Mouse (Mus musculus) hindbrain, embryonic 10.5 days (tissue): ENCODE measurements at regions not wholly inside any gene's neighbourhood (a gene's known extent, or its start where the extent isn't known, plus 50 kb on each side); places are given as distances from the start of the nearest gene placed in this dataset.

Experiments
- DNase-seq: peaks from one replicate; pipeline ENCODE4 v3.0.0-alpha.2; 2017; ENCODE audit warnings: low spot score
- H3K27ac ChIP-seq: fragments of 300-500 bp; sonication (generic); 2 replicates; pipeline ENCODE4 v1.5.1; 2016; ENCODE audit warnings: mild to moderate bottlenecking, moderate library complexity
- H3K27me3 ChIP-seq: fragments of 300-500 bp; sonication (generic); 2 replicates; pipeline ENCODE4 v1.6.1; 2016; ENCODE audit warnings: mild to moderate bottlenecking; ENCODE audit not compliant: poor library complexity, insufficient read depth, severe bottlenecking
- H3K36me3 ChIP-seq: fragments of 300-500 bp; sonication (generic); 2 replicates; pipeline ENCODE4 v1.6.1; 2016; ENCODE audit warnings: mild to moderate bottlenecking, moderate library complexity
- H3K4me1 ChIP-seq: fragments of 300-500 bp; sonication (generic); replicated peaks from 2 replicates; pipeline ENCODE4 v1.6.1; 2016; ENCODE audit warnings: mild to moderate bottlenecking
- H3K4me3 ChIP-seq: fragments of 300-500 bp; sonication (generic); 2 replicates; pipeline ENCODE4 v1.5.1; 2016; ENCODE audit warnings: mild to moderate bottlenecking, moderate library complexity
- H3K9me3 ChIP-seq: fragments of 300-500 bp; sonication (generic); 2 replicates; pipeline ENCODE4 v1.6.1; 2016; ENCODE audit warnings: mild to moderate bottlenecking, moderate library complexity
- WGBS: fragments of 180-500 bp; shearing (Covaris S2); methylation state at CpG from one replicate; pipeline ENCODE4 v1.1.7; 2016; 5-methylcytosine and 5-hydroxymethylcytosine counted together

DNA sequence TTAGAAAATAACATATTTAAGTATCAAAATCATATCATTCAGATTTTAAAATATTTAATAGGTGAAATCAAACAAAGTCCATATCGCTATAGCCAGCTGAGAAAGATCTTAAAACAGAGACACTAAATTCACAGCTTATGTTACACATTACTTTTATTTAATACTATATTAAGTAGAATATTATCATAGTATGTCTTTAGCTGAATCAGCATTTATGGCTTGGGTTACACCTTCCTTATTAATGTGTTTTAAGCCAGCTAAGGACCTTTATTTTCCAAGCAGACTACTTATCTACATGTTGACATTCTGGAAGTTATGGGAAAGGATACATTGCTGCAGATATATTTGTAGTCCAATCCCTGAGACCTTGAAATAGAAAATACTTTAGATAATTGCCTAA lies 684.9 kb upstream of the Adgrl4 start:
- no peaks in the 10 kb centered on the region for H3K27me3 ChIP-seq
- H3K27ac ChIP-seq: no peak overlapping the region
- H3K9me3 ChIP-seq: no peaks in the 10 kb centered on the region
- WGBS: 97% methylated on average over 1 of the region's 1 CpGs
- no peaks in the 10 kb centered on the region for H3K36me3 ChIP-seq
- no peaks in the 10 kb centered on the region for H3K4me1 ChIP-seq
- no peak overlapping the region for H3K4me3 ChIP-seq
- no peak for DNase-seq

DNA sequence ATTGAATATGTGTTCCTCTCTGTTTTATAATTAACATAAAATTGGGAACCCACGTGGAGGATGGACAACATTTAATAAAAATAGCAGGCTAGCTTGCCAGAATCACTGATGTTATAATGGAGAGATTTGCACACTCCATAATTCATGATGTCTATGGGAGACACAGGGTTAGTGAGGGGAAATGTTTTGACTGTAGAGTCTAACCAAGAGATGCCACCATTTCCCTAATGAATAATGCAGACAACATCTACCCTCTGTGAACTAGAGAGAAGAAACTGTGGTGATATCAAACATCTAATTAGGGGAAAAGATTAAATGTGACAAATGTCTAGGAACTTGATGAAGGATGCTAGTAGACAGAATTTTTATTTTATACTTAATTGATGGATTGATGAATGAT lies 677.8 kb upstream of the Adgrl4 start:
- 61% methylated on average over 1 of the region's 1 CpGs for WGBS
- Histone ChIP-seq H3K27me3 (no peaks in the 10 kb centered on the region), H3K27ac (no peak overlapping the region), H3K4me1 (no peaks in the 10 kb centered on the region), H3K9me3 (no peaks in the 10 kb centered on the region), H3K4me3 (no peak overlapping the region), H3K36me3 (no peaks in the 10 kb centered on the region)
- no peak for DNase-seq

DNA sequence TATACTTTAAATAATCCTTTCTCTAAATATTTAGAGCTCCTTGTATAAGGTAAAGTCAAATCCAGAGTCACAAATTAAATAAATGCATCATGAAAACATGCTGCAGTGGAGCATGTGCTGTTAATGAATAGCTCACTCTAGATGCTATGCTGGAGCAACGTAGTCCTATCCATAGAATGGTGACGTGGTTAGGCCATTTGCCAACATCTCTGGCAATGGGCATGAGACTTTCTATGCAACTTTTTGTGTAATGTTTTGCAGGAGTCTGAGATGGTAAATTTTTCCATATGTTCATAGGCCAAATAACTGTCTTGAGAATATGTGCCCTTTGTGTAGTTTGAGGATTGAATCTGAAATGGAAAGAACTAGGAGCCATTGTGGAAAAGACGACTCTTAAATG lies 653.1 kb upstream of the Adgrl4 start:
- H3K27me3 ChIP-seq: no peaks in the 10 kb centered on the region
- H3K9me3 ChIP-seq: no peaks in the 10 kb centered on the region
- no peaks in the 10 kb centered on the region for H3K36me3 ChIP-seq
- no peak overlapping the region for H3K27ac ChIP-seq
- H3K4me1 ChIP-seq: no peaks in the 10 kb centered on the region
- 89% methylated on average over 3 of the region's 3 CpGs for WGBS
- DNase-seq: no peak
- no peak overlapping the region for H3K4me3 ChIP-seq

DNA sequence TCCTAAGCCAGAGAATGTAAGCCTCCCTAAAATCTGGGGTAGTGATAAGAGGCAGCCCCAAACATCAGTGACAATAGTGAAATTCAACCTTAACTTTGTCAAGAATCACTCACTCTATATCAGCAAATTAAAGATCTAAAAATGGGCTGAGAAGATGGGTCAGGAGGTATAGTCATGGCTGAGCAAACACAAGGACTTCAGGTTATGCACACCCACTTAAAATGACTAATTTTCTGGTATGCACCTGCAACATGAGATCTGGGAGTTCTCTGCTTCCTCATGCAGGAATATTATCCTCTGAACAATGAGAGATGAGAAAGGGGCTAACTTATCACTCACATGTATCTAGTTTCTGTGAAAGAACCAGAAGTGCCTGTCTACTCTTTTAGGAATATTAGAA lies 619.9 kb upstream of the Adgrl4 start:
- Histone ChIP-seq H3K4me3 (no peak overlapping the region), H3K9me3 (no peaks in the 10 kb centered on the region), H3K27ac (no peak overlapping the region), H3K4me1 (no peaks in the 10 kb centered on the region), H3K36me3 (no peaks in the 10 kb centered on the region), H3K27me3 (no peaks in the 10 kb centered on the region)
- no peak for DNase-seq

DNA sequence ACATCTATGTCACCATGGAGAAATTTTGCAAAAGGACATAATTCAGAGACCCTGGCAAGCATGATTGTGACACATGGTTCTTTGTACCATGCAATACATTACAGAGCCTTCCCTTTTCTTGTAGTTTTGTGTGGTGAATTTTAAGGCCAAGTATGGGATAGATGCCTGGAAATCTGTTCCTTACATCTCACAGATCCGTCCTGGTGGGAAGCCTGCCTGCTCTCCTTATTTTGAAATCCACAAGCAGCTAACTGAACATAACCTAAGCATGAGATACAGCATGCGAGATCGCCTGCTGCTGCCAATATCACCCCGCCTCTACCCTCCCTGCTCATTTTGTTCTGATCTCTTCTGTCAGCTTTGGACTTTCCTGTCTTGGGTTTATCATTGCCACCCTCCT lies 618.3 kb upstream of the Adgrl4 start:
- no peak for DNase-seq
- Histone ChIP-seq H3K27ac (no peak overlapping the region), H3K4me1 (no peaks in the 10 kb centered on the region), H3K36me3 (no peaks in the 10 kb centered on the region), H3K4me3 (no peak overlapping the region), H3K27me3 (no peaks in the 10 kb centered on the region), H3K9me3 (no peaks in the 10 kb centered on the region)
- 88% methylated on average over 4 of the region's 4 CpGs for WGBS

DNA sequence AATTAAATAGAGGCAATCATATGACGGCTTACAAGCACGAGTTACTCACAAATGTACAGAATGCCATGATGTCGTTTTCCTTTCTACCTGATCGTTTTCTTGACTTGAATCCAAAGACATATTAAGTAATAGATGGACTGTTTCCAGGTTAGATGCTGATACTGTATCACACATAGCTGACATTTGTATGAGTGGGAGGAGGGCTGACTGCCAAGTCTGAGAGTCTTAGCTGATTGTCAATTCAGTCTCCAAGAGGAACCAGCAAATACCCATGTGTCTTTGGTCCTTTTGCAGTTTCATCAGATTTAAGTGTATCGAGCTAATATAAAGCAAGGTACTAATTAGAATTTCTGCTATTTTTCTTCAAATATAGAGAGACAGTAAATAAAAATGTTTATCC lies 617.6 kb upstream of the Adgrl4 start:
- DNase-seq: no peak
- no peaks in the 10 kb centered on the region for H3K36me3 ChIP-seq
- no peaks in the 10 kb centered on the region for H3K27me3 ChIP-seq
- WGBS: 90% methylated on average over 5 of the region's 5 CpGs
- no peak overlapping the region for H3K27ac ChIP-seq
- H3K9me3 ChIP-seq: no peaks in the 10 kb centered on the region
- H3K4me1 ChIP-seq: no peaks in the 10 kb centered on the region
- H3K4me3 ChIP-seq: no peak overlapping the region

DNA sequence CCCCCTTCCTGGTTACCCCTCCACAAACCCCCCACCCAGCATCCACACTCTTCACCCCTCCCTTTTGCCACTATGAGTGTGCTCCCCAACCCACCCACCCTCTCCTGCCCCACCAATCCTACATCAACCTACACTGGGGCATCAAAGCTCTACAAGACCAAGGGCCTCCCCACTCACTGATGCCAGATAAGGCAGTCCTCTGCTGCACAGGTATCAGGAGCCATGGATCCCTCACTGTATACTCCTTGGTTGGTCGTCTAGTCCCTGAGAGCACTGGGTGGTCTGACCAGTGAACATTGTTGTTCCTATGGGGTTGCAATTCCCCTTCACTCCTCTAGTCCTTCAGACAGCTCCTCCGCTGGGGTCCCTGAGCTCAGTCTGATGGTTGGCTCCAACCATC lies 591.7 kb upstream of the Adgrl4 start:
- Histone ChIP-seq H3K4me1 (no peaks in the 10 kb centered on the region), H3K27ac (no peak overlapping the region), H3K9me3 (no peaks in the 10 kb centered on the region), H3K4me3 (no peak overlapping the region), H3K27me3 (no peaks in the 10 kb centered on the region), H3K36me3 (no peaks in the 10 kb centered on the region)
- WGBS: 97% methylated on average over 2 of the region's 2 CpGs
- DNase-seq: no peak

DNA sequence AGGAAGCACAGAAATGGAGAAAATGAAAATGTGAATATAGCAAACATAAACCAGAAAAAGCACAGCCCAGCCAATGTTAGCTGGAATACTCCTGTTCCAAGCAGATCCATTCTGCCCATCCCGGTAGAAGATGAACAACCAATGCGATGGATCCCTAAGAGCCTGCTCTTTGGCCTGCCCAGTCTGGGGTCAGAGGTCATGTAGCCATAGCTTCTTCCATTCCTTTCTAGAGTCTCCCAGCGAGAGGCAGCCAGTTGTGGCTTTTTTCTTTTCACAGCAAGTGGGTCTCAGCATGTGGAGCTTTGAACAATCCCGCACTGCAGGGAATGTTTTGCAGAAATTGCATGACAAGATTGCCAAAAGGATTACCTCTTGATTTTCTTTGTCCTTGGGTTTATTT lies 585.6 kb upstream of the Adgrl4 start:
- Histone ChIP-seq H3K27me3 (no peaks in the 10 kb centered on the region), H3K4me3 (no peak overlapping the region), H3K27ac (no peak overlapping the region), H3K9me3 (no peaks in the 10 kb centered on the region), H3K36me3 (no peaks in the 10 kb centered on the region), H3K4me1 (peaks cover 8% of the 10 kb centered on the region)
- WGBS: 6% methylated on average over 4 of the region's 4 CpGs
- DNase-seq: peak; percentile 53

DNA sequence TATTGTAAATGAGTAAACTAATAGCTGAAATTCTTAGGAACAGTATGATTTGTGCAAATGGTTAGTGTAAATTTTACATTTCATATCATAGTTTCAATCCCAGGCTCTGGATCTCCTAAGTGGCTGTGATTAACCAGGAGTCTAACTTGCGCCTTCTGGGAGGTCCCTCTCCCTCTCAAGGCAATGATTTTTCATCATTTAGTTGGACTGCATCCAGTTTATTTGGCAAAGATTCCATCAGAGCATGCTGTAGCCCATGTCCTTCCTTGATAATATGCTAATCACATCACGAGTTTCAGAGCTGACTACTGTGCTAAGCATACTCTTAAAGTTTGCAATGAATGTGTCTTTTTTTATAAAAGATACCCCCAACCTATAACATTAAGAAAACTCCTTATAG lies 541.0 kb upstream of the Adgrl4 start:
- H3K4me3 ChIP-seq: no peak overlapping the region
- WGBS: 81% methylated on average over 2 of the region's 2 CpGs
- H3K27ac ChIP-seq: no peak overlapping the region
- no peaks in the 10 kb centered on the region for H3K4me1 ChIP-seq
- H3K9me3 ChIP-seq: no peaks in the 10 kb centered on the region
- H3K36me3 ChIP-seq: no peaks in the 10 kb centered on the region
- no peak for DNase-seq
- no peaks in the 10 kb centered on the region for H3K27me3 ChIP-seq

DNA sequence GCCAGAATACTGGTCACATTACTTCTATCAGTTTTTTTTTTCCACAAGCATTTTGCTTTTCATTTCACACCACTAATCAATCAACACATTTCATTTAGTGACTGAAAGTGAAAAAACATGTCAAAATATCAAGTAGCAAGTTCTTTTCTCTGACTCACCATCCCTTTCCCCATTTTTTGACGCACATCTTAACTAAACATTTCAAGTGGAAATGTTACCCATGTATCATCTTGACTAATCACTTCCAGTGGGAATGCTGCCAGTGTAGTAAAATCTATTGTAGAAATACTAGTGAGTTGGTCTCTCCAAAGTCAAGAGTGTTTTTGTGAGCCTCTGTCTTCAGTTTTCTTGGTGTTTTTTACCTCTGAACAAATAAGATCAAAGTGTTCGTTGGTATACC lies 527.6 kb upstream of the Adgrl4 start:
- DNase-seq: no peak
- Histone ChIP-seq H3K27me3 (no peaks in the 10 kb centered on the region), H3K4me3 (no peak overlapping the region), H3K36me3 (no peaks in the 10 kb centered on the region), H3K4me1 (no peaks in the 10 kb centered on the region), H3K27ac (no peak overlapping the region), H3K9me3 (no peaks in the 10 kb centered on the region)
- 86% methylated on average over 2 of the region's 2 CpGs for WGBS

DNA sequence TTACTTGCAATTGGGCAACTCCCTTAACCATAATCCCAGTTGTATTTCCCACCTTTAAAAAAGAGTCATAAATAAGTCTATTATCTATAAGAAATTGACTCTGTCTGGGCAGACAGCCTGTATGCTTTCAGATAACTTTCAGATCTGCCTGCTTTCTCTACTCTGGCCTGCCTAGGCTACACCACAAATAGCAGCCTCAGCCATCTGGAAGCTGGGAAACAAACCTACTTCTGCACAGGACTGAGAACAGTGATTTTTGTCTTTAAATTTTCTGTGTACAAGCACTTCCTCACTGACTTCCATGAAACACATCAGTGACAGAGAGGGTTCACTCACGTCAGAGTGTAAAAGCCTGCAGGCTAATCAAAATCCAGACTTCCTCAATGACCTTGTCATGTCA lies 482.8 kb upstream of the Adgrl4 start:
- no peak overlapping the region for H3K27ac ChIP-seq
- no peak for DNase-seq
- H3K4me1 ChIP-seq: no peaks in the 10 kb centered on the region
- H3K36me3 ChIP-seq: no peaks in the 10 kb centered on the region
- H3K9me3 ChIP-seq: no peaks in the 10 kb centered on the region
- H3K27me3 ChIP-seq: no peaks in the 10 kb centered on the region
- WGBS: 70% methylated on average over 1 of the region's 1 CpGs
- no peak overlapping the region for H3K4me3 ChIP-seq

DNA sequence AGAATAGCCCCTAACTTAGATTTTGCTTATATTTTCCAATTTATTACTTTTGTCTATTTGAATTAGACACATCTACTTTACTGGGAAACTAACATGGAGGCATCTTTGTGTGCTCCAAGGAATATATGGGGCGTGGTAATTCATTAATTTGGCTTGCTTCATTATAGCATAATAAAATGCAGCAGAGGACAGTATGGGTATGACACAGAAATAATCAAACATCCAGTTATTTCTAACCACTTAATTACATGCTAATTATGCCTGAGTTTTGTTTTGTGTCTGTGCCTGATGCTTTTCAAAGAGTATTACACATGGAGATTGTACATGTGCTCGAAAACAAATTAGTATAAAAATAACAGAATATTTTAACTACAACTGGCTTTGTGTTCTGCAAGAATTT lies 438.0 kb upstream of the Adgrl4 start:
- no peak for DNase-seq
- Histone ChIP-seq H3K36me3 (no peaks in the 10 kb centered on the region), H3K4me1 (peaks cover 23% of the 10 kb centered on the region), H3K27ac (no peak overlapping the region), H3K27me3 (peaks cover 4% of the 10 kb centered on the region), H3K9me3 (no peaks in the 10 kb centered on the region), H3K4me3 (no peak overlapping the region)
- WGBS: 71% methylated on average over 2 of the region's 2 CpGs

DNA sequence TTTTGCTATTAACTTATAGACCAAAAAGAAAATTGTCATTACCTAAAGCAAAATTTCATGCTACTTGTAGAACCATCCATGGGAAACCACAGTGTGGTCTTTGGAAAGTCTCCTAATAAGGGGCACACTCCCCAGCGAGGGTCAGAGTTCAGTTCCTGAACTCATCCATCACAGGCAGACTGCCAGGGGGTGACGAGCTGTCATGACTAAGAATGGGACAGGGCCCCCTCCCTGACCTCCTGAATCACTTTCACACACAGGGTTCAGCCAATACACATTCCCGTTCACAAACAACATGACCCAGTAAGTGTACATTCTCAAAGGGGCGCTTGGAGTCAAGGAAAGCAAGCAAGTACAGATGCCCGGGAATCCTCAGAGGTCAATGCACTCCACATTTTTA lies 437.5 kb upstream of the Adgrl4 start:
- Histone ChIP-seq H3K27me3 (peaks cover 4% of the 10 kb centered on the region), H3K27ac (no peak overlapping the region), H3K4me1 (peaks cover 23% of the 10 kb centered on the region), H3K9me3 (no peaks in the 10 kb centered on the region), H3K36me3 (no peaks in the 10 kb centered on the region), H3K4me3 (no peak overlapping the region)
- DNase-seq: peak; percentile 84
- 9% methylated on average over 5 of the region's 5 CpGs for WGBS

DNA sequence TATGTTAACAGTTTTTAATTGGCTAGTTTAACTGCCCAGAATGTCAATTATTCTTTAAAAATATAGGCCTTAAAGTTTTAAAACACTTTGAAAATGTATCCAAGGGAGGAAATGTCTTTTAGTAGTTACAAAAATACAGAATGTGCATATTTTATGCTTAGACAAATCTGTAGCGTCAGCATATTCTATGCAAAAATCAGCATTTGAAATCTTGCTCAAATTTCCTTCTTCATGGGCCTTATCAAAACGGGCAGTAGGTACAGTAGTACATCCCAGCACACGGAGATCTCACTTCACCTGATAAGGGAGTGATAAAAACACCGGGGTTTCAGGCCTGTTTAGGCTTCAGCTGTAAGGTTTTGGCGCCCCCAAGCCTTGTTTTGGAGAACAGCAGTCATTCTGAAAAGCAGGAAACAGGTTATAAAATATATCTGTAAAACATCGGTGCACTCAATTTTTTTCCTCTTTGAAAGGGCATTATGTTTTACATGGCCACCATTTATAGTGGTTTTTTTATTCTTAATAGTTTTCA lies 435.7 kb upstream of the Adgrl4 start:
- WGBS: 34% methylated on average over 6 of the region's 6 CpGs
- no peak overlapping the region for H3K4me3 ChIP-seq
- DNase-seq: peak; percentile 24
- peaks cover 23% of the 10 kb centered on the region for H3K4me1 ChIP-seq
- no peaks in the 10 kb centered on the region for H3K9me3 ChIP-seq
- no peaks in the 10 kb centered on the region for H3K36me3 ChIP-seq
- H3K27me3 ChIP-seq: peaks cover 4% of the 10 kb centered on the region
- no peak overlapping the region for H3K27ac ChIP-seq
